Mouse (Mus musculus) embryonic facial prominence, embryonic 11.5 days (tissue): ENCODE results near the gene Atp11a. TPM values are rescaled to one million over a fixed set of nuclear protein-coding genes. Genes with fewer than 3 reads are reported as not detected.

Source experiments
- ATAC-seq: fragments of 200-750 bp; cut with Nextera tagmentation; replicated peaks from 2 replicates; pipeline ENCODE4 v1.8.0; 2017; ENCODE audit warnings: low read depth; ENCODE audit not compliant: insufficient number of reproducible peaks, low FRiP score, low TSS enrichment
- DNase-seq: peaks from one replicate; pipeline ENCODE4 v3.0.0-alpha.2; 2015; ENCODE audit warnings: low spot score
- H3K27ac ChIP-seq: fragments of 300-500 bp; sonication (generic); replicated peaks from 2 replicates; pipeline ENCODE4 v1.5.1; 2014; ENCODE audit warnings: mild to moderate bottlenecking, low read depth, low read length, control low read depth
- H3K27me3 ChIP-seq: fragments of 300-500 bp; sonication (generic); 2 replicates; pipeline ENCODE4 v1.6.1; 2014; ENCODE audit warnings: mild to moderate bottlenecking, low read length, moderate library complexity, mixed read lengths; ENCODE audit not compliant: control insufficient read depth, insufficient read depth
- H3K36me3 ChIP-seq: fragments of 300-500 bp; sonication (generic); replicated peaks from 2 replicates; pipeline ENCODE4 v1.6.1; 2014; ENCODE audit warnings: low read depth, mild to moderate bottlenecking, low read length, moderate library complexity, mixed read lengths; ENCODE audit not compliant: control insufficient read depth, insufficient read depth
- H3K4me1 ChIP-seq: fragments of 300-500 bp; sonication (generic); 2 replicates; pipeline ENCODE4 v1.6.1; 2014; ENCODE audit warnings: low read length, mixed read lengths; ENCODE audit not compliant: control insufficient read depth, insufficient read depth
- H3K4me2 ChIP-seq: fragments of 300-500 bp; sonication (generic); 2 replicates; pipeline ENCODE4 v1.6.1; 2014; ENCODE audit warnings: low read depth, mild to moderate bottlenecking, control low read depth, low read length, moderate library complexity
- H3K4me3 ChIP-seq: fragments of 300-500 bp; sonication (generic); 2 replicates; pipeline ENCODE4 v1.5.1; 2014; ENCODE audit warnings: low read depth, low read length, control low read depth
- H3K9ac ChIP-seq: fragments of 300-500 bp; sonication (generic); replicated peaks from 2 replicates; pipeline ENCODE4 v1.6.1; 2014; ENCODE audit warnings: mild to moderate bottlenecking, control low read depth, low read length
- H3K9me3 ChIP-seq: fragments of 300-500 bp; sonication (generic); replicated peaks from 2 replicates; pipeline ENCODE4 v1.6.1; 2016; ENCODE audit warnings: mild to moderate bottlenecking, low read length, inconsistent platforms, mixed read lengths; ENCODE audit not compliant: control insufficient read depth
- WGBS: fragments of 180-500 bp; shearing (Covaris S2); extraction: QIAGEN DNeasy Blood & Tissue Kit; methylation state at CpG from one replicate; pipeline ENCODE4 v1.1.7; 2014; 5-methylcytosine and 5-hydroxymethylcytosine counted together
- polyA plus RNA-seq: library from polyadenylated mRNA; unstranded; fragments of >200 nt; fragmentation: Nextera tagmentation; extraction: Ambion mirVana; gene quantifications from 2 replicates; pipeline ENCODE4 v1.2.1, GENCODE M21; 2014

Atp11a gene
- polyA plus RNA-seq, 1 experiment from 2014 or later, result 11.6 TPM

DNA sequence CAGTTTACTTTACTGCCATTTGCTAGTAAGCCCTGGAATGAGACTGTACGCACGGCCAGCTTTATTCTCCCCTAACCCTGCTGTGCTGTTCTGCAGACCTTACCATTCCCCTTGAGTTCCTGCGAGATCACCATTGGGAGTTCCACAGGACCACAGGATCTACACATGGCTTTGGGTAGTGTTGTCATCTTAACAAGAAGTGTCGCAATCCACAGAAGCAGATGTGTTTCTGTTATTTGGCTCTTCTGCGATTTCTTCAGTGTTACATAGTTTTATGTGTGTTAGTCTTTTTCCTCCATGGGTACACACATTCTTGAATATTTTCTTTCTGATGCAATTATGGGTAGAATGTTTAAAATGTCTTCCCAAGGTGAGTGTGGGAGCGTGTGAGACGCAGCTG, 84.0 kb downstream of the Atp11a start:
- Histone ChIP-seq H3K36me3 (peaks cover 3% of the 10 kb centered on the region), H3K4me2 (no peak overlapping the region)

DNA sequence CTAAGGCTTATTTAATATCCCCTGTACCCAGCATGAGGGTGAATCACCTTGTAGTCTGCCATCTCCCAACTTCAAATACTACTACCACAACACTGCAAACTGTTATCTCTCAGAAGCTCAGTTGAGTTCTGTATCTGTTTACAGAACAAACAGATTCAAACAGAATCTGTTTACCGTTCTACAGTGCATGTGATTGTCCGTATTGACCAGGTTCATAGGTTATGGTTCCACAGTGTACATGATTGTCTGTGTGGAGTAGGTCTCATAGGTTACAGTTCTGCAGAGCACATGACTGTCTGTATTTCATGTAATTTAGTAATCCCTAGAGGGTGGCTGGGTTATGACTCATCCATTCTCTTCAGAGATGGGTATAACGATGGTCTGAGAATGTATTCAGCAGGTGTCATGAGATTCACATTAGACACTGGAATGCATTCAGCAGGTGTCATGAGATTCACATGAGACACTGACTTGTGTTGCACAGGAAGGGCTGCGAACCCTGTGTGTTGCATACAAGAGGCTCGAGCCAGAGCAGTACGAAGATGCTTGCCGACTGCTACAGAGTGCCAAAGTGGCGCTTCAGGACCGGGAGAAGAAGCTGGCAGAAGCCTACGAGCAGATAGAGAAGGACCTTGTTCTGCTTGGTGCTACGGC, 85.7 kb downstream of the Atp11a start:
- Histone ChIP-seq H3K9ac (no peak overlapping the region), H3K4me3 (no peak overlapping the region), H3K36me3 (peaks cover 3% of the 10 kb centered on the region), H3K9me3 (no peaks in the 10 kb centered on the region), H3K27ac (no peak overlapping the region), H3K27me3 (no peaks in the 10 kb centered on the region), H3K4me1 (no peaks in the 10 kb centered on the region), H3K4me2 (no peak overlapping the region)
- no peak for ATAC-seq
- 86% methylated on average over 11 of the region's 11 CpGs for WGBS
- DNase-seq, result no peak

More for the DNA sequence above, 84.0 kb downstream of the Atp11a start:
- ATAC-seq (no peak), DNase-seq (no peak)
- H3K27me3 ChIP-seq, result no peaks in the 10 kb centered on the region
- 89% methylated on average over 7 of the region's 7 CpGs for WGBS
- no peaks in the 10 kb centered on the region for H3K9me3 ChIP-seq
- no peak overlapping the region for H3K27ac ChIP-seq
- no peak overlapping the region for H3K9ac ChIP-seq
- H3K4me3 ChIP-seq, result no peak overlapping the region
- no peaks in the 10 kb centered on the region for H3K4me1 ChIP-seq

DNA sequence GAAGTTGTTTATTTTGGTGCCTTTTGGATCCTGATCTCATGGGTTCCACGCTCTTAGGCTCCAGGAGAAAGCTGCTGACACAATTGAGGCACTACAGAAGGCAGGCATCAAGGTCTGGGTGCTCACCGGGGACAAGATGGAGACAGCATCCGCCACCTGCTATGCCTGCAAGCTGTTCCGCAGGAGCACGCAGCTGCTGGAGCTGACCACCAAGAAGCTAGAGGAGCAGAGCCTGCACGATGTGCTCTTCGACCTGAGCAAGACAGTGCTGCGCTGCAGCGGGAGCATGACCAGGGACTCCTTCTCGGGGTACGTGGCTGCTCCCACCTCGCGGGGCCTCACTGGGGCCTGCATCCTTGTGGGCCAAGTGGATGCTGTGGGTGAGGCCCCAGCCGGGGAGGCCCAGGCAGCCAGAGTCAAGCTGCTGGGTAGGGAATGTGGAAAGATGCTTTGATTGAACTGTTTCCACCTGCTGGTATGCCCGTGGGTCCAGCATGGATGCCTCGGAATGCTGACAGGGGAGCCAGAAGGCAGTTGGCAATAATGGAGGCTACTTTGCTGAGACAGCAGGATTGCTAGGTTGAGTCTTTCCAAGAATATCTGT, 87.6 kb downstream of the Atp11a start:
- H3K27me3 ChIP-seq, result no peaks in the 10 kb centered on the region
- H3K4me1 ChIP-seq, result no peaks in the 10 kb centered on the region
- H3K9ac ChIP-seq, result no peak overlapping the region
- DNase-seq (no peak), ATAC-seq (no peak)
- WGBS, result 91% methylated on average over 16 of the region's 16 CpGs
- no peak overlapping the region for H3K4me3 ChIP-seq
- no peak overlapping the region for H3K27ac ChIP-seq
- H3K9me3 ChIP-seq, result no peaks in the 10 kb centered on the region
- H3K4me2 ChIP-seq, result no peak overlapping the region
- peaks cover 3% of the 10 kb centered on the region for H3K36me3 ChIP-seq

DNA sequence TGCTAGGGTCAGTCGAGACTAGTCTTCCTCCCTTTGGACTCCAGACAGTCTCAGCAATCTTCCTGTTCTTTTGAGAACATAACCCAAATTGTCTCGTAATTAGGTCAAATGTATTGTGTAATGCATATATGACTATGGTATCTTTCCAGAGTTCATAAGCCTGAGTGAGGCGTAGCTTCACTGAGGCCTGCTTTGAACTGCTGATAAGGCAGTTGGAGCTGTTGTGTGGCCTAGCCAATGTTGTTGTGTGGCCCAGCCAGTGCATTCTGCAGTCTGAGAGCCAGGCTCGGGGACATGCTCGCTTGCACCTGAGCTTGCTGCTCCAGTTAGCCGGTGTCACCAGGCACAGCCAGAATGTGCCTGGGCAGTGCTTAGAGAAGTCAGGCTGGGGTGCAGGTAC, 89.6 kb downstream of the Atp11a start:
- Histone ChIP-seq H3K27ac (no peak overlapping the region), H3K36me3 (peaks cover 3% of the 10 kb centered on the region), H3K9ac (no peak overlapping the region), H3K27me3 (no peaks in the 10 kb centered on the region), H3K4me1 (no peaks in the 10 kb centered on the region), H3K9me3 (no peaks in the 10 kb centered on the region), H3K4me2 (no peak overlapping the region), H3K4me3 (no peak overlapping the region)
- 91% methylated on average over 6 of the region's 6 CpGs for WGBS
- ATAC-seq (no peak), DNase-seq (no peak)

DNA sequence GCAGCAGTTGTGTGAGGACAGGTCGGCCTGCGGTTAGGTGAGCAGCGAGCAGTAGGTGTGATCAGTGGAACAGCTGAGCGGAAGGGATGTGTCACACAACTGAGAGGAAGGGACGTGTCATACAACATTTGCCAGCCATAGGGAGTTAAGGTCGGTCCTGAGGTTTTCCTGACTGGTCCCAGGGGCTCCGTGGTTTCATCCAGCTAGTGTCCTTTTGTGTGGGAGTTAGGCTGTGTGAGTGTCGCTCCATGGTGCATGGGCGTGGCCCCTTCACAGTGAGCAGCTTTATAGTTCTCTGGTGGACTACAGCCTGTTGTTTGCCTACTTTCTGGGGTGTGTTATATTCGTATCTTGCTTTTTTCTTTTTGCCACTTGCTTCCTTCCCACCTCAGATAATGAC, 94.4 kb downstream of the Atp11a start:
- 88% methylated on average over 10 of the region's 10 CpGs for WGBS
- H3K27ac ChIP-seq, result no peak overlapping the region
- H3K36me3 ChIP-seq, result no peaks in the 10 kb centered on the region
- H3K4me3 ChIP-seq, result no peak overlapping the region
- no peak overlapping the region for H3K4me2 ChIP-seq
- H3K9me3 ChIP-seq, result no peaks in the 10 kb centered on the region
- DNase-seq (no peak), ATAC-seq (no peak)
- H3K4me1 ChIP-seq, result no peaks in the 10 kb centered on the region
- H3K27me3 ChIP-seq, result no peaks in the 10 kb centered on the region
- no peak overlapping the region for H3K9ac ChIP-seq

DNA sequence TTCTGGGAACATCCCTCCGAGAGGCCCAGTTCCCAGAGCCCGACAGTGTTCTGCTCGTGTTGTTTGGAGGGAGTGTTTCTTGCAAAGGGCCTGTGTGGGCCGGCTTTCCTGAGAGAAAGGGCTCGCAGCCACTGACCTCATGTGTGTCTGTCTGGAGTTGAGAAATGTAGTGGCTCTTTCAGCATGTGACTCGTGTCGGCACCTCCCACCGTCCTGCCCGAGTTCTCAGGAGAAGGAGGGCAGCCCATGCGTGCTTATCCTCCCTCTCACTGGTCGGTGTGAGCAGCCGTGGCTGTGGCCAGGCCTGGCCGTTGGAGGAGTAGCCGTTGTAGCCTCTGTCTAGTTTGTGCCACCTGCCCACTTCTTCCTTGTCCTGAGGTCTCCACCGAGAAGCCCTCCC, 99.2 kb downstream of the Atp11a start:
- ATAC-seq, result no peak
- no peaks in the 10 kb centered on the region for H3K36me3 ChIP-seq

DNA sequence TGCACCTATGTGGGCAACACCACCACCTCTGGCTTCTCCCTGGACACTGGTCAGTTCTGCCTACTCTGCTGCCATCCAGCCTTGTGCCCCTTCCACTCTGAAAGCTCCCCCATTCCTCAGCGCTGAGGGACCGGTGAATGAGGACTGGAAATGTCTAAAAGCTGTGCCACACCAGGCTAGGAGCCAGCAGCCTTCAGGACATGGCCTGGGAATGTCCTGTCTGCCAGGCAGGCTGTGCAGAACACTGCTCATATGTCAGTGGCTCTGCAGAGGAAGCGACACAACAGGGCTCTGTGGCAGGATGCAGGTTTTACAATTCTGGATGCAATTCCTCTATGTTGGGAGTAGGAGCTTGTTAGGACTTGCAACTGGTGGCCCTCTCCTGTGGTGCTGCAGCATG, 106.2 kb downstream of the Atp11a start:
- Histone ChIP-seq H3K27me3 (no peaks in the 10 kb centered on the region), H3K9ac (no peak overlapping the region), H3K4me3 (no peak overlapping the region), H3K36me3 (no peaks in the 10 kb centered on the region), H3K4me1 (no peaks in the 10 kb centered on the region), H3K4me2 (no peak overlapping the region), H3K27ac (no peak overlapping the region), H3K9me3 (no peaks in the 10 kb centered on the region)
- no peak for DNase-seq
- no peak for ATAC-seq
- 77% methylated on average over 3 of the region's 3 CpGs for WGBS

More for the DNA sequence above, 99.2 kb downstream of the Atp11a start:
- Histone ChIP-seq H3K27ac (no peak overlapping the region), H3K27me3 (no peaks in the 10 kb centered on the region), H3K4me3 (no peak overlapping the region), H3K4me1 (no peaks in the 10 kb centered on the region), H3K9ac (no peak overlapping the region), H3K4me2 (no peak overlapping the region), H3K9me3 (no peaks in the 10 kb centered on the region)
- WGBS, result 82% methylated on average over 15 of the region's 15 CpGs
- no peak for DNase-seq

DNA sequence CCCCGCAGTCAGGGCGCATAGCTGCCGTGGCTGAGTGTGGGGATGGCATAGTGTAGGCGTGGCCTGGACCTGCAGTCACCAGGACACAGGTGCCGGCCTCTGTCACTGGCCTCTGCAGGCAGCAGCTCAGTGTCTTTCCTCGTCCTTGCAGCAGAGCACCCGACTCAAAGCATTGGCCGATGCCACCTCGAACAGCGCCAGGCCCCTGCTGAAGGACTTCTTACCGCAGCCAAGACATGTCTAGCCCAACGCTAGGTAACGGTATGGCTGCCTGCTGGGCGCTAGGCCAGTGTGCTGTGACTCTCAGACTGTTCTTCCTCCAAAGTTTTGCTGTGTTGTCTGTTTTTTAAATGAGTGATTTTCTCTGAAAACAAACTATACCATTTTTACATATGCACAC, 106.8 kb downstream of the Atp11a start:
- Histone ChIP-seq H3K4me2 (no peak overlapping the region), H3K4me1 (no peaks in the 10 kb centered on the region), H3K36me3 (no peaks in the 10 kb centered on the region), H3K4me3 (no peak overlapping the region), H3K9me3 (no peaks in the 10 kb centered on the region), H3K27ac (no peak overlapping the region), H3K9ac (no peak overlapping the region), H3K27me3 (no peaks in the 10 kb centered on the region)
- ATAC-seq (no peak), DNase-seq (no peak)
- 82% methylated on average over 14 of the region's 14 CpGs for WGBS
